Mouse (Mus musculus) hindbrain, embryonic 13.5 days (tissue): ENCODE measurements around the gene Ackr1. TPM values are rescaled to one million over a fixed set of nuclear protein-coding genes. Genes with fewer than 3 reads are reported as not detected.
A peak's percentile ranks its signal among the peaks of the same experiment; 100 is the strongest.

Experiments
- ATAC-seq: fragments of 200-750 bp; cut with Nextera tagmentation; 2 replicates; pipeline ENCODE4 v1.8.0; 2017; ENCODE audit warnings: moderate TSS enrichment; ENCODE audit not compliant: low FRiP score
- H3K27ac ChIP-seq: fragments of 300-500 bp; sonication (generic); 2 replicates; pipeline ENCODE4 v1.5.1; 2015; ENCODE audit warnings: inconsistent platforms, mild to moderate bottlenecking, moderate library complexity
- H3K27me3 ChIP-seq: fragments of 300-500 bp; sonication (generic); 2 replicates; pipeline ENCODE4 v1.6.1; 2015; ENCODE audit warnings: mild to moderate bottlenecking, inconsistent platforms
- H3K36me3 ChIP-seq: fragments of 300-500 bp; sonication (generic); 2 replicates; pipeline ENCODE4 v1.6.1; 2015; ENCODE audit warnings: mild to moderate bottlenecking, inconsistent platforms
- H3K4me1 ChIP-seq: fragments of 300-500 bp; sonication (generic); replicated peaks from 2 replicates; pipeline ENCODE4 v1.6.1; 2015; ENCODE audit warnings: inconsistent platforms
- H3K4me2 ChIP-seq: fragments of 300-500 bp; sonication (generic); 2 replicates; pipeline ENCODE4 v1.6.1; 2015; ENCODE audit warnings: inconsistent platforms, mild to moderate bottlenecking, moderate library complexity
- H3K4me3 ChIP-seq: fragments of 300-500 bp; sonication (generic); 2 replicates; pipeline ENCODE4 v1.5.1; 2015; ENCODE audit warnings: mild to moderate bottlenecking, inconsistent platforms
- H3K9ac ChIP-seq: fragments of 300-500 bp; sonication (generic); 2 replicates; pipeline ENCODE4 v1.6.1; 2015; ENCODE audit warnings: mild to moderate bottlenecking, inconsistent platforms
- H3K9me3 ChIP-seq: fragments of 300-500 bp; sonication (generic); 2 replicates; pipeline ENCODE4 v1.6.1; 2016; ENCODE audit warnings: inconsistent platforms
- WGBS: fragments of 180-500 bp; shearing (Covaris S2); methylation state at CpG from one replicate; pipeline ENCODE4 v1.1.7; 2015; 5-methylcytosine and 5-hydroxymethylcytosine counted together
- polyA plus RNA-seq: library from polyadenylated mRNA; unstranded; fragments of >200 nt; fragmentation: Nextera tagmentation; extraction: Ambion mirVana; gene quantifications from 2 replicates; pipeline ENCODE4 v1.2.1, GENCODE M21; 2015

Gene Ackr1
- polyA plus RNA-seq, 1 experiment from 2014 or later: 15.1 TPM

- Histone ChIP-seq H3K27ac (no peak overlapping the region), H3K36me3 (no peaks in the 10 kb centered on the region), H3K4me3 (no peak overlapping the region), H3K4me1 (peaks cover 59% of the 10 kb centered on the region), H3K9me3 (no peaks in the 10 kb centered on the region), H3K27me3 (no peaks in the 10 kb centered on the region), H3K4me2 (no peak overlapping the region), H3K9ac (no peak overlapping the region)
- ATAC-seq: no peak
- 99% methylated on average over 2 of the region's 2 CpGs for WGBS
Observed at GRCm38 (mm10) chr1:173363436-173363835, 29.9 kb upstream of the Ackr1 start.

GRCm38 (mm10) chr1:173361651-173362050, 28.1 kb upstream of the Ackr1 start:
- no peak overlapping the region for H3K4me3 ChIP-seq
- H3K4me1 ChIP-seq: peaks cover 60% of the 10 kb centered on the region
- no peaks in the 10 kb centered on the region for H3K27me3 ChIP-seq
- no peak overlapping the region for H3K9ac ChIP-seq
- ATAC-seq: no peak
- H3K27ac ChIP-seq: no peak overlapping the region
- H3K36me3 ChIP-seq: peaks cover 4% of the 10 kb centered on the region; the same call in 1 of the 2 replicates
- no peak overlapping the region for H3K4me2 ChIP-seq
- WGBS: 57% methylated on average over 6 of the region's 6 CpGs
- no peaks in the 10 kb centered on the region for H3K9me3 ChIP-seq

GRCm38 (mm10) chr1:173359590-173360290, 26.2 kb upstream of the Ackr1 start:
- WGBS: 47% methylated on average over 4 of the region's 4 CpGs
- no peak for ATAC-seq
- H3K4me1 ChIP-seq: peaks cover 48% of the 10 kb centered on the region
- no peak overlapping the region for H3K9ac ChIP-seq
- H3K4me2 ChIP-seq: no peak overlapping the region
- peaks cover 6% of the 10 kb centered on the region for H3K36me3 ChIP-seq
- H3K4me3 ChIP-seq: no peak overlapping the region
- H3K9me3 ChIP-seq: no peaks in the 10 kb centered on the region
- peak overlapping the region; percentile 62 for H3K27ac ChIP-seq
- no peaks in the 10 kb centered on the region for H3K27me3 ChIP-seq

GRCm38 (mm10) chr1:173357799-173358198, 24.2 kb upstream of the Ackr1 start:
- no peaks in the 10 kb centered on the region for H3K9me3 ChIP-seq
- H3K36me3 ChIP-seq: peaks cover 6% of the 10 kb centered on the region
- ATAC-seq: no peak
- H3K4me3 ChIP-seq: no peak overlapping the region
- 55% methylated on average over 4 of the region's 4 CpGs for WGBS
- peaks cover 38% of the 10 kb centered on the region for H3K4me1 ChIP-seq
- H3K27ac ChIP-seq: no peak overlapping the region
- no peak overlapping the region for H3K9ac ChIP-seq
- no peaks in the 10 kb centered on the region for H3K27me3 ChIP-seq
- H3K4me2 ChIP-seq: no peak overlapping the region

- no peaks in the 10 kb centered on the region for H3K9me3 ChIP-seq
- WGBS: 95% methylated on average over 2 of the region's 2 CpGs
- ATAC-seq: no peak
- H3K9ac ChIP-seq: no peak overlapping the region
- no peak overlapping the region for H3K4me3 ChIP-seq
- H3K4me1 ChIP-seq: peaks cover 38% of the 10 kb centered on the region
- no peak overlapping the region for H3K4me2 ChIP-seq
- H3K27ac ChIP-seq: no peak overlapping the region
- peaks cover 6% of the 10 kb centered on the region for H3K36me3 ChIP-seq
- H3K27me3 ChIP-seq: no peaks in the 10 kb centered on the region
Observed at GRCm38 (mm10) chr1:173356699-173357098, 23.1 kb upstream of the Ackr1 start.

GRCm38 (mm10) chr1:173355107-173355846, 21.7 kb upstream of the Ackr1 start:
- Histone ChIP-seq H3K36me3 (peaks cover 6% of the 10 kb centered on the region), H3K9ac (no peak overlapping the region), H3K9me3 (no peaks in the 10 kb centered on the region), H3K27me3 (no peaks in the 10 kb centered on the region), H3K27ac (no peak overlapping the region), H3K4me1 (peaks cover 37% of the 10 kb centered on the region), H3K4me3 (no peak overlapping the region), H3K4me2 (no peak overlapping the region)
- ATAC-seq: no peak
- WGBS: 82% methylated on average over 7 of the region's 7 CpGs

- Histone ChIP-seq H3K27ac (no peak within 1 kb of the TSS; the same call in 1 of the 2 replicates), H3K9ac (peak within 1 kb of the TSS; percentile 40; the same call in 1 of the 2 replicates), H3K4me1 (peaks cover 17% of the 10 kb centered on the region), H3K9me3 (no peaks in the 10 kb centered on the region), H3K36me3 (peaks cover 22% of the 10 kb centered on the region), H3K4me3 (peak within 1 kb of the TSS; percentile 21), H3K4me2 (peak within 1 kb of the TSS; percentile 48), H3K27me3 (no peaks in the 10 kb centered on the region)
- ATAC-seq: peak; percentile 60
- WGBS: 9% methylated on average over 10 of the region's 10 CpGs
Observed at GRCm38 (mm10) chr1:173350372-173350957, 16.9 kb upstream of the Ackr1 start, which contains the start of gene Aim2. Gene Aim2, plus strand, starts transcription at chr1:173350879.

- H3K36me3 ChIP-seq: peaks cover 26% of the 10 kb centered on the region
- H3K27me3 ChIP-seq: no peaks in the 10 kb centered on the region
- H3K4me3 ChIP-seq: peak overlapping the region; percentile 21
- peak; percentile 84 for ATAC-seq
- WGBS: 3% methylated on average over 6 of the region's 6 CpGs
- peaks cover 17% of the 10 kb centered on the region for H3K4me1 ChIP-seq
- no peak overlapping the region for H3K27ac ChIP-seq
- no peaks in the 10 kb centered on the region for H3K9me3 ChIP-seq
- H3K4me2 ChIP-seq: peak overlapping the region; percentile 48
- H3K9ac ChIP-seq: 0 out of 2 replicates have a peak overlapping the region, but pooled peaks have one; percentile 40
Observed at GRCm38 (mm10) chr1:173349946-173350345, 16.4 kb upstream of the Ackr1 start.

GRCm38 (mm10) chr1:173349192-173349591, 15.6 kb upstream of the Ackr1 start:
- Histone ChIP-seq H3K27ac (no peak overlapping the region), H3K4me2 (no peak overlapping the region), H3K9me3 (no peaks in the 10 kb centered on the region), H3K36me3 (peaks cover 33% of the 10 kb centered on the region), H3K27me3 (no peaks in the 10 kb centered on the region), H3K9ac (no peak overlapping the region), H3K4me3 (no peak overlapping the region), H3K4me1 (peaks cover 19% of the 10 kb centered on the region)
- no peak for ATAC-seq
- WGBS: 62% methylated on average over 5 of the region's 5 CpGs

GRCm38 (mm10) chr1:173348527-173348926, 15.0 kb upstream of the Ackr1 start:
- Histone ChIP-seq H3K9ac (no peak overlapping the region), H3K27me3 (no peaks in the 10 kb centered on the region), H3K9me3 (no peaks in the 10 kb centered on the region), H3K4me3 (no peak overlapping the region), H3K36me3 (peaks cover 39% of the 10 kb centered on the region), H3K4me2 (no peak overlapping the region), H3K27ac (no peak overlapping the region), H3K4me1 (peaks cover 24% of the 10 kb centered on the region)
- WGBS: 8% methylated on average over 1 of the region's 1 CpGs
- ATAC-seq: no peak

GRCm38 (mm10) chr1:173345112-173345511, 11.6 kb upstream of the Ackr1 start:
- WGBS: 91% methylated on average over 4 of the region's 4 CpGs
- H3K27me3 ChIP-seq: no peaks in the 10 kb centered on the region
- H3K4me3 ChIP-seq: no peak overlapping the region
- no peak overlapping the region for H3K4me2 ChIP-seq
- no peak for ATAC-seq
- H3K9ac ChIP-seq: no peak overlapping the region
- no peaks in the 10 kb centered on the region for H3K9me3 ChIP-seq
- no peak overlapping the region for H3K27ac ChIP-seq
- peaks cover 14% of the 10 kb centered on the region for H3K4me1 ChIP-seq
- H3K36me3 ChIP-seq: peaks cover 69% of the 10 kb centered on the region

- Histone ChIP-seq H3K4me2 (no peak overlapping the region), H3K9me3 (no peaks in the 10 kb centered on the region), H3K36me3 (peaks cover 79% of the 10 kb centered on the region), H3K27ac (peak overlapping the region; percentile 67), H3K4me1 (peaks cover 7% of the 10 kb centered on the region; the same call in 1 of the 2 replicates), H3K27me3 (no peaks in the 10 kb centered on the region), H3K4me3 (no peak overlapping the region), H3K9ac (no peak overlapping the region)
- WGBS: 43% methylated on average over 3 of the region's 3 CpGs
- peak; percentile 9; the same call in 1 of the 2 replicates for ATAC-seq
Observed at GRCm38 (mm10) chr1:173343934-173344333, 10.4 kb upstream of the Ackr1 start.
